Mouse (Mus musculus): ENCODE results near the gene Mmgt1.

GRCm38 (mm10) chrX:56597887-56598640 is at the start of gene Mmgt1:
- TF ChIP-seq POLR2A (IDR thresholded peaks at IDR 0.05; ENCODE audit: insufficient read length, low read depth), result peak; percentile 58
- no peak for TF ChIP-seq MAX (IDR thresholded peaks at IDR 0.05; ENCODE audit: low read depth)
- no peak for TF ChIP-seq REST (IDR thresholded peaks at IDR 0.05; ENCODE audit: insufficient read depth, insufficient read length)

Data from myocyte (in vitro differentiated cells).